Mouse (Mus musculus): ENCODE measurements around the gene Zfp768.

DNA sequence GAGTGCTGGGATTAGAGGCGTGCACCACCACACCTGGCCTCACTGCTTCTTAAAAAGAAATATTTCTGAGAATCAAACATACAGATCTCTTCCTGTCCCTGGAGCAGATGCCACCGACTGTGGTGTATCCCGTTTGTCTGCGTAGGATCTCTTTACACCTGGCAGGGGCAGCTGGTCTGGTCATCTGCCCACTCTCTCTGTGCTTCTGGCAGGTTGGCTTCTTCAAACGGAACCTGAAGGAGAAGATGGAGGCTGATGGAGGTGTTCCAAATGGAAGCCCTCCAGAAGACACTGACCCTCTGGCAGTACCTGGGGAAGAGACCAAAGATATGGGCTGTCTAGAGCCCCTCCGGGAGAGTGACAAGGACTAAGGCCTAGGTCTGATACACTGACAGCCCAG, 12.1 kb downstream of the Zfp768 start:
- TF ChIP-seq CTCF (IDR thresholded peaks at IDR 0.05; ENCODE audit: extremely low read depth, insufficient read length, insufficient replicate concordance, low read depth, low read length) (no peak), POLR2A (IDR thresholded peaks at IDR 0.05; ENCODE audit: low read depth, low read length) (no peak)

All from small intestine, adult 2 months (tissue).